Mouse (Mus musculus): Measurements from ENCODE around the gene Ager. TPM values are rescaled to one million over a fixed set of nuclear protein-coding genes. Genes with fewer than 3 reads are reported as not detected.
A peak's percentile ranks its signal among the peaks of the same experiment; 100 is the strongest.

Gene Ager
- total RNA-seq, 2 experiments from 2014 or later: 2.6 to 3.0 TPM

DNA sequence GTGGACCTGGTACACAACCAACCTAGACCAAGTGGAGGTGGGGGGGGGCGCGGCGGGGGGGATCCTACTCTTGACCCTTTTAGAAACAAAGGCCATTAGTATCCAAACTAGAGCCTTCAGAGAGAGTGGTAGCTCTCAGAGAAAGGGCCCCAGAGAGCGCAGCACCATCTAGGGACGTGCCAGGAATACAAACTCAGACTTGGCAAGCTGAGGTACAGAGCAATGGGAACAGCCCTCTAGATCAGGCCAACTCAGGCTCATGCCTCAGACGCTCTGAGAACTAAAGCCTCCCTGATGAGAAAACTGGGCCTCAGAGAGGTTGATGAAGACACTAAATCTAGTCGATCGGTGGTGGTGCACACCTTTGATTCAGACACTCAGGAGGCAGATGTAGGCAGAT lies 12.5 kb upstream of the Ager start:
- ATAC-seq (replicated peaks; ENCODE audit: poor library complexity): no peak

DNA sequence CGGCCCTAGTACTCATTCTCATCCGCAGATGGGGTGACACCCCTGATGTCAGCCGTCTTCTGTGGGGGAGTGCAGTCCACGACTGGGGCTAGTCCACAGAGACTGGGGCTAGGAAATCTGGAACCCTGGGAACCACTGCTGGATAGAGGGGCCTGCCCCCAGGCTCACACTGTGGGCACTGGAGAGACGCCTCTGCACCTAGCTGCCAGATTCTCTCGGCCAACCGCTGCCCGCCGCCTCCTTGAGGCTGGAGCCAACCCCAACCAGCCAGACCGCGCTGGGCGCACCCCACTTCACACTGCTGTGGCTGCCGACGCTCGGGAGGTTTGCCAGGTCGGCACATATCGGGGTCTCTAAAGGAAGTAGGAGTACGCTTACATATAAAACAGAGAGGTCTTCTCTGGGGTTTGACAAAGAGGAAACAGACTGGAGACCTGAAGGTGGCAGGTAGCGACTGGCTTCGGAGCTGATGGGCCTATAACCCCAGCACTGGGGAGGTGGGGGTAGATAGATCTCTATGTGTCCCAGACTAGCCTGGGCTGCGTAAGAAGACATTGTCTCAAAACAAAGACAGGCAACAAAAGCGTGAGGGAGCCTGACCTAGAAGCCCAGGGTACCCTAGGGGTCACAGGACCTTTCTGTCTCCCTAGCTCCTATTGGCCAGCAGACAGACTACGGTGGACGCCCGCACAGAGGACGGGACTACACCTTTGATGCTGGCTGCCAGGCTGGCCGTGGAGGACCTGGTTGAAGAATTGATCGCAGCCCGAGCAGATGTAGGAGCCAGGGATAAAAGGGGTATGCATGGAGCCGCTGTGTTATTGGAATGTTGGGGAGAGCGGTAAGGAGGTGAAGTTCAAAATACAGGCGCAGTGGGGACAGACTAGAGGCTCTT lies 11.5 kb upstream of the Ager start:
- no peak for ATAC-seq (replicated peaks; ENCODE audit: poor library complexity)

DNA sequence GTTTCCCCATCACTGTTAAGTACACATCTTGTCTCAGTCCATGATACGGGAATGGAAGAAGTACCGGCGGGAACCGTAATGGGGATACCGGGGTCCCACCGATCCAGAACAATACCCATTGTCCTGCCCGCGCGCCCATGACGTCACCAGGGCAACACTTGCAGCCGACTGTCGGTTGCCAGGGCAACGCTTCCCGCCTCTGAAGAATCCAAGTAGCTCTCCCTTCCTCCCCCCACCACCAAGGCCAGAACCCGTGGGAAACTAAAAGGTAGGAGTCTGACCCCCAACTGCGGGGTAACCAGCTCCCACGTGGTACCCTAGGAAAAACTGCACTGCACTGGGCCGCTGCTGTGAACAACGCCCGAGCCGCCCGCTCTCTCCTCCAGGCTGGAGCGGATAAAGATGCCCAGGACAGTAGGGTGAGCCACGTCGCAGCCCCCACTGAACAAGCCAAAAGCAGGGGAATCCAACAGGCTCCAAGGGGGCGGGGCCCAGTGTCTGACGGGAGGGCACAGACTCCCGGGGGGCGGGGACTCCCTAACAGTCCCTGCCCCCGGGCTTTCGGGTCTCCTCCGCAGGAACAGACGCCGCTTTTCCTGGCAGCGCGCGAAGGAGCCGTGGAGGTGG lies 10.8 kb upstream of the Ager start:
- peak; percentile 49 for ATAC-seq (replicated peaks; ENCODE audit: poor library complexity)

DNA sequence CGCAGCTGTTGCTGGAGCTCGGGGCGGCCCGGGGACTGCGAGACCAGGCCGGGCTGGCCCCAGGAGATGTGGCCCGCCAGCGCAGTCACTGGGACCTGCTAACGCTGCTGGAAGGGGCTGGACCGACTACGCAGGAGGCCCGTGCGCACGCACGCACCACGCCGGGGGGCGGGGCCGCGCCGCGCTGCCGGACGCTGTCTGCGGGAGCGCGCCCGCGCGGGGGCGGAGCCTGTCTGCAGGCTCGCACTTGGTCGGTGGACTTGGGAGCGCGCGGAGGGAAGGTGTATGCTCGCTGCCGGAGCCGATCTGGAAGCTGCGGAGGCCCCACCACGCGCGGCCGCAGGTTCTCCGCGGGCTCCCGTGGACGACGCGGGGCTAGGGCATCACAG lies 10.2 kb upstream of the Ager start:
- ATAC-seq (replicated peaks; ENCODE audit: poor library complexity): peak; percentile 65

DNA sequence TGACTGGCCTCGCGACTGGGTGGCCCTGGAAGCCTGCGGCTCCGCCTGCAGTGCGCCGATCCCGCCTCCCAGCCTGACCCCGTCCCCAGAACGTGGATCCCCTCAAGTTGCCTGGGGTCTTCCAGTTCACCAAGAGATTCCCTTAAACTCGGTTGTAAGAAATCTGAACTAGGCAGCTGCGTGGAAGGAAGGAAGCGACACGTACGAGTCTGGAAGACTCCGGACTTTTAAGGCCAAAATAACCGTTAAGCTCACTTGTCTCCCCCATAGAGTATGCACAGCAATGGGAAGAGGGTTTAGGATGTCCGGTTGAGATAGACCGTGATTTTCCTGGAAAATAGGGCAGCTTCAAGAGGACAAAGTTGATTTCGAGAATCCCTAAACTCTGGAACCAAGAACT lies 9.8 kb upstream of the Ager start:
- no peak for ATAC-seq (replicated peaks; ENCODE audit: poor library complexity)

DNA sequence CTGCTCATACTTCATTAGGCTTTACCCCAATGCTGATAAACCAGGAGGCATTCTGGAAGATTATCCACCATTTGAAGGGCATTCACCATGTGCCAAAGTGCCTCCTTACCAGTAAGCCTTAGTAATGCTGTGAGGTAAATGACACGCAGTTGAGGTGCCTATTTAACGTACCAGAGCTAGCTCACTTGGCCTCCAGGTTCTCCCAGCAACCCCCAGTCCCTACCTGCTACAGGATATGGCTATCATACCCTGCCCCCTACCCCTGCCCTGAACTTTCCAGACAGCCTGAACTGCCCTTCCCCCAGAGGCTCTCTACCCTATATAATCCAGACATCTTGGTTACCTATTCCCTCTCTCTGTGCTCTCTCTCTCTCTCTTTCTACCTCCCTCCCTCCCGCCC lies 8.9 kb upstream of the Ager start:
- ATAC-seq (replicated peaks; ENCODE audit: poor library complexity): no peak

DNA sequence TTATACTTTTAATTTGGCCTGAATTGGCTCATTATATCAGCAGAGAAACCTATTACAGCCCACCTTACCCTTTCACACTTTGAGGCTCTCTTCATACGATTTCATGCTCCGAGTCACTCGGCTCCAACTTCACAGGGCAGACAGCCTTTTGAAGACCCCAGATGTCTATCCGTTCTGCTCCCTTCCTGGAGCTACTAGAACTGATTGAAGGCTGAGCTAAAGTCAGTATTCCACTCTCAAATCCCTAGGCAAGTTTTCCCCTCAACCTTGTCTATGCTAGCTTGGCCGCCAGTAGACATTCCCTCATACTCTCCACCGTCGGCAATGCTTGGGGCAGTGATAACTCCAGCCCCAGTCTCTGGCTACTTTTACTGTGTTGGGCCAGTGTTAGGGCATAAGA lies 8.5 kb upstream of the Ager start:
- ATAC-seq (replicated peaks; ENCODE audit: poor library complexity): no peak

DNA sequence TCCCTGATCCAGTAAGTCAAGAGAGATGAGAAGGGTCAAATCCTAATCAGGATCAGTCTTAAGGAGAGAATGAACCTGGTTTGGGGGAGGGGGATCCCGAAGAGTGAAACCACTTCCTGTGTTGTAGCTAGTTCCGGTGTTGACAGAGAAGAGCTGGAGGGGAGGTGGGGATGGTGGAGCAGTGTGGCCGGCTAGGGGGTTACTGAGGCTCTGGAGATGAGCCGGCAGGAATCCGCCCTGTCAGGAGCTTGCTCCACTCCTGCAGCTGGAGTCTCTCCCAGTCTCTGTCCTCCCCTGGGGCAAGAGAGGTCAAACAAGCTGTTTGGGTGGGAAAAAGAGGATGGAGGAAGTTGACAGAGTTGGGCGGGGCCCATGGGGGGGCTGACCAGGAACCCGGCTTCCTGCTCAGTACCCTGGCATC lies 8.0 kb upstream of the Ager start, which contains the start of gene Gpsm3:
Gene Gpsm3, plus strand, starts transcription at position 126 of the 421 bp plus-strand sequence.
- ATAC-seq (replicated peaks; ENCODE audit: poor library complexity): peak; percentile 10

DNA sequence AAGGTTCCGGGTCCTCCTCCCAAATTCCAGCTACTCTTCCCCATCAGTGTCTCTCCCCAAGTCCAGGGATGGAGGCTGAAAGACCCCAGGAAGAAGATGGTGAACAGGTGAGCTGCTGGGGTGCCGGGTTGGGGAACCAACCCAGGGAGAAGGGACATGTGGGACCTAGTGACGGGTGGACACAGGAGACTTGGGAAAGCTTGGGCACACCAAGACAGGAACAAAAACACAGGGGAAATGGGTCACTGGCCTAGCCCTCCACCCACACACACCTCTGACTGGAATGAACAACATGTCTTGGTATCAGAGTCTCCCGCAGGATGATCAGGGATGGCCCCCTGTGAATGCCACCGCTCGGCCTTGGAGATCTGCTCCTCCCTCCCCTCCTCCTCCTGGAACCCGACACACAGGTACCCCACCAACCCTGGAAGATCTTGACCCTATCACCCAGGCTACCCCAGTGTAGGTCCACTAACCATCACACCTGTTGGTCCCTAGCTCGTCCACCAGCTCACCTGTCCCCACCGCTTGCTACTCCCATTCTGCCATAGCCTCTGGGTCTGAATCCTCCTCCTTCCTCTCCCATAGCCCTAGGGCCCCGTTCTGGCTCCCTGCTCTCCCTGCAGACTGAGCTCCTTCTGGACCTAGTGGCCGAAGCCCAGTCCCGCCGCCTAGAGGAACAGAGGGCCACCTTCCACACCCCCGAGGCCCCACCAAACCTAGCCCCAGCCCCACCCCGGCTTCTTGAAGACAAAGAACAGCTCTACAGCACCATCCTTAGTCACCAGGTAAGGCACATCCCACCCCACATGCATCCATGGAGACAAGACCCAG lies 7.3 kb upstream of the Ager start:
- ATAC-seq (replicated peaks; ENCODE audit: poor library complexity): no peak

DNA sequence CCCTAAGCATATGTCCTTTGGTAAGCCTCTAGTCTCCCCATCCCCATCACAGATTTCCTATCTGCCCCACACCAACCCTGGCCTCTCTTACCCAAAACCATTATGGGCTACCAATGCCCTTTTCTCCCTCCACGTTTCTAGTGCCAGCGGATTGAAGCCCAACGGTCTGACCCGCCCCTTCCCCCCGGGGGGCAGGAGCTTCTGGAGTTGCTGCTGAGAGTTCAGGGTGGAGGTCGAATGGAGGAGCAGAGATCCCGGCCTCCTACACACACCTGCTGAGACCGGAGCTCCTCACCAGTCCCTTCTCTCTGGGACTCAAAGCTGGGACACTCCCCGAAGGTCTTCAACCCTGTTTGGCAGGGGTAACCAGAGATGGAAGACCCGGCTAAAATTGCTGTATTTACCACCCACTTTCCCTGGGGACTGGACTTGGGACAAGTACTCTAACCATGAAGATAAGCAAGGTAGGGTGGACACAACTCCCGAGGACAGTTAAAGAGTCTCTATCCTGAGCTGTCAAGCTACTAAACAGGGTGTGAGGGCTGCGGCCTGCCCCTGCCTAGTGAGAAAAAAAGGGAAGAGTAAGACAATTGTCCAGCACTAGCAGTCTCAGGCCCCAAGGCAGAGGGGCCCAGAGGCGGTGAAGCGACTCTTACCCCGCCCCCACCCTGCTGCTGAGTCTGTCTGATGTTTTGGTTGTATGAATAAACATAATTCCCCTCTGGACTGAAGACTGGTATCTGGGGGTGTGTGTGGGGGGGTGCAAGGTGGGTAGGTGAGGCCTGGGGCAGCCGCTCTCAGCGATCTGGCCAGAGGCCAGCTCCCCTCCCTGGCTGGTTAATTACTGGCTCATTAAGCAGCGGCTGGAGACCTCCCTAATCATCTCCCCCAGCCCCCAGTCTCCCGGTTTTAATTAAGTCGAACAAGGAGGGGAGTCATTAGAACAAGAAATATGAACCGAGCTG lies 6.4 kb upstream of the Ager start, which contains the start of gene Pbx2:
Gene Pbx2, plus strand, starts transcription at position 238 of the 965 bp plus-strand sequence.
- no peak for ATAC-seq (replicated peaks; ENCODE audit: poor library complexity)

DNA sequence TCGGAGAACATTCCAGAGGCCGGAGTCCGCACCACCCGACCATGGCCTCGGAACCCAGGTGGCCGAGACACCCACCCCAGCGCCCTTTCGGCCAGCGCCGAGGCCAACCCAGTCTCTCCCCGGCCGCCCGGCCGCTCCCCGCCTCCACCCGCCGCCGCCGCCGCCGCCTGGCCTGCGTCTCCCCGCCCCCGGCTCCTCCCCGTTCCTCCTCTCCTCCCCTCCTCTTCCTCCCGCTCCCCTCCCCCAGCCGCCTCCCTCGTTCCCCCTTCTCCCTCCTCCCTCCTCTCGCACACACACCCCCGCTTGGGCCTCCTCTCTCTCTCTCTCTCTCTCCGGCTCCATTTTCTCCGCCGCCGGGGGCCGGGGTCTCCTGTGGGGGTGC lies 5.7 kb upstream of the Ager start:
- ATAC-seq (replicated peaks; ENCODE audit: poor library complexity): peak; percentile 61

DNA sequence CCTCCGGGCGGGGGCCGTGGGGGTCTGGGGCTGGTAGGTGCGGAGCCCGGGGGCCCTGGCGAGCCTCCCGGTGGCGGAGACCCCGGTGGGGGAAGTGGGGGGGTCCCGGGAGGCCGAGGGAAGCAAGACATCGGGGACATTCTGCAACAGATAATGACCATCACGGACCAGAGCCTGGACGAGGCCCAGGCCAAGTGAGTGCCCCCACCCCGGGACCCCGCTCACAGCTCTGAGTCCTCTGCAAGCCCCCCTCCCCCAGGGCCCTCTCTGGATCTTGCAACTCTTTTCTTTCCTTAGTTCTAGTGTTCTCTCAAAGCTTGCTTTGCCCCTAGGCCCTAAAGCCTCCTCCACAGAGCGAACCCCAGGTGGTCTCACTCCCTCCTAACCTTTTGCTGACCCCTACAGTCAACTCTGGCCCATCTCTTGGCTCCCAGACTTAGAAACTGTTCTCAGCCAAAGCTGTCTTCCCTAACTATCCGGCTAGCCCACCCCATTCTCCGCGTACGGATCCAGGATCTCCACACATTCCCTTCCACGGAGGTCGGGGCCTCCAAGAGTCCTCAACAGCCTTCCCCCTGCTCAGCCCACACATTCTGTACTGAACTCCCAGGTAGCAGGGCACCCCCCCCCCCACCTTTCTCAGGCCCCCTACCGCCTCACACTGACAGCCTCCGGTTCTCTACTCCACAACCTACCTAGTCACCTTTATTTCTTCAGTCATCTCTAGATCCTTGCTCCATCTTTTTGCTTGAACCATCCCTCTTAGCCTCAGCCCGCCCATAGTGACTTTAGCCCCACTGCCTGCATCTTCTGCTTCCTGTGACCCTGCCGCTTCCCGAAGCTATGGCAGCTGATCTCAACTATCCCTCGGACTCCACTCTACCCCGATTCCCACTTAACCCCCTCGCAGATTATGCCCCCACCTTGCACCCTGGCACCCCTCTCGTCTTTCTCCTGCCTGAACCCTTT lies 4.8 kb upstream of the Ager start:
- 0 out of 2 replicates have a peak, but pooled peaks have one; percentile 17 for ATAC-seq (replicated peaks; ENCODE audit: poor library complexity)

DNA sequence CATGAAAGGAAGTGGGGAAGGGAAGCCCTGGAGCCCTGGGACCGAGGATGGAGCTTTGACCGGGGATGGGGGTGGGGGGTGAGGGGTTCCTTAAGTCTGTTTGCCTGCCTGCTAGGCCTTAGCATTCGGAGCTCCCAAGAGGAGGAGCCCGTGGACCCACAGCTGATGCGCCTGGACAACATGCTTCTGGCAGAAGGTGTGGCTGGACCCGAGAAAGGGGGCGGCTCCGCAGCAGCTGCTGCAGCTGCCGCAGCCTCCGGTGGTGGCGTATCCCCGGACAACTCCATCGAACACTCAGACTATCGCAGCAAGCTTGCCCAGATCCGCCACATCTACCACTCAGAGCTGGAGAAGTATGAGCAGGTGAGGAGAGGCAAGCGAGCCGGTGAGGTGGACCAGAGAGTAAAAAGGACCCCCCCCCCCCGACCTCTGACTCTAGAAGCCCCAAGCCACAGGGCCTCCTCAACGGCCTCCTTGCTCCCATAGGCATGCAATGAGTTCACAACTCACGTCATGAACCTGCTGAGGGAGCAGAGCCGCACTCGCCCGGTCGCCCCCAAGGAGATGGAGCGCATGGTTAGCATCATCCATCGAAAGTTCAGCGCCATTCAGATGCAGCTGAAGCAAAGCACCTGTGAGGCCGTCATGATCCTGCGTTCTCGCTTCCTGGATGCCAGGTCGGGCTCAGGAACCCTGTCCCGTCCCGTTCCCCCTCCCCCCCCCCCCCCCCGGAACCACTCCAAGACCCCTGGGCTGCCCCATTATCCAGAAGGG lies 3.7 kb upstream of the Ager start:
- ATAC-seq (replicated peaks; ENCODE audit: poor library complexity): no peak

DNA sequence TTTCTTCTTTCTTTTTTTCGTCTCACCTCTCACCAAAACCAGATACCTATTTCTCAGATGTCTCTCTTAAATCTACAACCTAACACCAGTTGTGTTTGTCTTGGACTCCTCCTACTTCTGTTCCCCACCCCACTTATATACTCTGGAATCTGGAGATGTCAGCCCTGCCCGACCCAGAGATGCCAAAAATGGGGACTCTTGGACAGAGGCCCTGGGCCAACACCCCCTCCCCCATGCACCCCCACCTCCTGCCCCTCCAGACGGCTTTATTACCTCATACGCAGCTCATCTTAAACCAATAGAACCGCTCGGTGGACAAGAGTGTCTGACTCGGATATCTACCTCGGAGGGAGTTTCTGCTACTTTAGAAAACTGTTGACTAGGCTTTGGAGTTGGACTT lies 1.6 kb upstream of the Ager start:
- no peak for ATAC-seq (replicated peaks; ENCODE audit: poor library complexity)

DNA sequence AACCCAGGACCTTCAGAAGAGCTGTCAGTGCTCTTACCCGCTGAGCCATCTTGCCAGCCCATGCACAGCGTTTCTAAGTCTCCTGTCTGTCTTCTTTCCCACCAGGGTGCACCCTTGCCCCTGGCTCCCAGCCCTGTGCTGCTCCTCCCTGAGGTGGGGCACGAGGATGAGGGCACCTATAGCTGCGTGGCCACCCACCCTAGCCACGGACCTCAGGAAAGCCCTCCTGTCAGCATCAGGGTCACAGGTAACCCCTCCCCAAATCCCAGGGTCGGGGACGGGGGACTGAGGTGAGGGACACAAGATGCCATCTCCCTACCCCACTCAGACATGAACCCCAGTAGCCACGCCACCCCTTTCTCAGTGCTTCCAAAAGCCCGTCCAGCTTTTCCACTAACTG lies 2.2 kb downstream of the Ager start:
- no peak for ATAC-seq (replicated peaks; ENCODE audit: poor library complexity)

DNA sequence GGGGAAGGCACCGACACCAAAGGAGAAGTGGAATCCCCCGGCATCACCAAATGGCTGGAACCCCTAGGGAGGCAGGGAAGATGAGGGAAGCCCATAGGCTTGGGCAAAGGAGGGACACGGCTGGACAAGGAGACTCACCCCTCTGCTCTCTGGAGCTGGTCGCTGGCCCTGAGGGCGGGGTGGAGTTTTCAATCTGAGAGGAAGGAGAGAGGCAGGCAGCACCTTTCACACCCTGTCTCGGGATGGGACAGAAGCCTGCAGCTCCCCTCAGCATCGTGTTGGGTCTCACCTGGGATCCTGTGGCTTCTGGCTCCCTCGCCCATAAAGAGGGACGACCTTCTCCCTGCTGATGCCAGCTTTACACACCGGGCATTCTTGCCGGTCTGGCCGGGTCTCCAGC lies 4.1 kb downstream of the Ager start:
- ATAC-seq (replicated peaks; ENCODE audit: poor library complexity): no peak

DNA sequence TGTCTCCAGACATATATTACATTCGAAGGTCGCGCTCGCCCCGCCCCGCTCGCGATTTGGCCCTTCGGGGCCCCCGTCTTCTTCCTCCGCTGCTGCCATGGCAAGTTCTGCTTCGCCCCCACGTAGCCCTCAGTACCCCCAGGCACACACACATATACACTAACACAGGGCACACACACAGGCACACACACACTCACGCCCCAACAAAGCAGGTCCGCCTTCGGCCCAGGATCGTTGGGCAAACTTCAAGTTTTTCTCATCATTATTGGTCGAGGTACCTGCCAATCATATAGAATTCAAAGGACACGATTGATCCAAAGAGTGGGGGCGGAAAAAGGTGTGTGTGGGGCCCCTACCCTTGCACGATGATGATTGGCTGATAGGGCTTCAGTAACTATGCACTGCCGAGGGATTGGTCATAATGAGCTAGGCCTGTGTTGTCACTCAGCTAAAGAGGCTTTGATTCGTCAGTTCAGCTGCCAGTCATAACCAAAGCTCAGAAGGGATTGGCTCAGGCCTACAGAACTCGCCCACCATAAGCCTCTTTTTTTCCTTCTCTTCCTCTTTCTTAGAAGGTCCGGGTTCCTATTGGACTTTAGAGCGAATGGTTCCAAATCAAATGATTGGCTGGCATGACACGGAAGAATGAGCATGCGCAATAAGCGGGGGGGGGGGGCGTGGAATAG lies 5.9 kb downstream of the Ager start, which contains the start of gene Rnf5:
Gene Rnf5, minus strand, starts transcription at position 316 of the 686 bp plus-strand sequence.
- ATAC-seq (replicated peaks; ENCODE audit: poor library complexity): peak; percentile 72

Measured in megakaryocyte progenitor cell, adult 5-6 weeks (primary cell).